Mouse (Mus musculus) gastrocnemius, adult 8-10 months (tissue): ENCODE data around the gene Nacad. TPM values are rescaled to one million over a fixed set of nuclear protein-coding genes. Genes with fewer than 3 reads are reported as not detected.
"Not testable (repeated sequence)": the region's sequence is repeated elsewhere in the genome, so short reads cannot be mapped to it uniquely, and the experiment has no call there.

Experiments
- DNase-seq, 2 experiments: peaks; one replicate each; pipeline ENCODE4 v3.0.0; 2022; ENCODE audit warnings: low spot score in 2 of 2
- total RNA-seq, 4 experiments: library from RNA; stranded (reverse); gene quantifications; 2 replicates each; pipeline ENCODE4 v1.2.4; 2022

Gene Nacad
- total RNA-seq: under 1 TPM; 0.08 to 0.22 (median 0.15) TPM

DNA sequence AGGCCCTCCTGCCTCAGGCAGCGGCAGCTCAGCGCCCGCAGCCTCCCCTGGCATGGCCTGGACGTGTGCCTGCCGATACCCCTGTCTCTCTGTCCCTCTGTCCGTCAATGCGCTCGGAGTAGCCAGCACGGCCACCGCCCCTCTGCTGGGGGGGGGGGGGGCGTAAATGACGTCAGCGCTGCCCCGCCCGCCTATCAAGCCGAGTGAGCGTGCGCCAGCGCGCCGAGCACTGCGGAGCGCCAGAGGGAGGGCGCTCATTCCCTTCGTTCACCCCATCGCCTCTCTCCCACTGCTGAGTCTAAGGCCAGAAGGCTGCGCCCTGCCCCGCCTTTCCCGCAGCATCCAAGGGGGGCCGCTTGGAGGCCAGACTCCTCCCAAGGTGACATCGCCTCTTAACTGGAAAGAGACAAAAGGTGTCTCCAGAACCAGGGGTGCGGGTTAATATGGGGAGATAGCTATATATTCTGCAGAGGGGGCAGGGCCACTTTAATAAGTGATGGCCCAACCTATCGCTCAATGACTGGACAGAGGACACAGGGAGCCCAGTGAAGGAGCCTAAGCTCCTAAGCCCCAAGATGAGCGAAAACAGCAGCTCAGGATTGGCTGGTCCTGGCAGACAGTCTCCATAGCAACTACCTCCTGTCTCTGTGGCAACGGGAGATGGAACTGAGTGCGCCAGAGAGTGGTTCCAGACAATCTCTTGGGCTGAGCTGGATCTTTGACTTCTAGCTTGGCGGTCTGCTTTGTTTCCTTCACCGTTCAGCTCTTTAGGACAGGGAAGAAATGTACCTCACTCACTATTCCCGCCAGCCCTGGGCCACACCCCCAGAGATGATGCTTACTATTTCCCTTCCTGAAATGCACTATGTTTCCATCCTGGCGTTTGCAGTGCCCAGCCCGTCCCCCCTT is at the start of gene Nacad:
Gene Nacad (minus strand): TSS at position 563 of the 909 bp plus-strand sequence.
- no peak for DNase-seq

DNA sequence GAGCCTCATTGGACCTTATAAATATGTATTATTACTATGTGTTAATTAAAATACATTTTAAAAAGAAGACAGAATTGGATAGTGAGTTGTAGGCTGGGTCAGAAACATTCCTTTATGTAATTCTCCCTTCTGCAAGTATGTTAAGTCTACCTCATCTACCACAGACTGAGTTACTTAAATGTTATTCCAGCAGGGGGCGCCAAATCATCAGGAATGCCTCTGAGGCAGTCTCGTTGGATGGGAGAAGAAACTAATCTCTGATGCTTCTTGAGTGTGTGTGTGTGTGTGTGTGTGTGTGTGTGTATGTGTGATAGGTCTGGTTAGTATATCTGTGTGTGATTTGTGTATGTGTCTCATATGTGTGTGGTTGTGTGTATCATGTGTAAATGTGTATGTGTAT is 49.0 kb upstream of the Nacad start:
- DNase-seq: peak; percentile 32 to 38

DNA sequence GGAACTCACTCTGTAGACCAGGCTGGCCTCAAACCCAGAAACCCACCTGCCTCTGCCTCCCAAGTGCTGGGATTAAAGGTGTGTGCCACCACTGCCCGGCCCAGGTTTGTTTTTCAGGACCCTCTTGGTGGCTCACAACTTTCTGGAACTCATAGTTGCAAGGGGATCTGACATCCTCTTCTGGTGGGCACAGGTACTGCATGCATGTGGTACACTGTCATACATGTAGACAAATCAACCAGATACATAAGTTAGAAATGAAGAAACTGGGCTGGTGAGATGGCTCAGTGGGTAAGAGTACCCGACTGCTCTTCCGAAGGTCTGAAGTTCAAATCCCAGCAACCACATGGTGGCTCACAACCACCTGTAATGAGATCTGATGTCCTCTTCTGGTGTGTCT is 47.1 kb upstream of the Nacad start:
- DNase-seq: not testable (repeated sequence)

DNA sequence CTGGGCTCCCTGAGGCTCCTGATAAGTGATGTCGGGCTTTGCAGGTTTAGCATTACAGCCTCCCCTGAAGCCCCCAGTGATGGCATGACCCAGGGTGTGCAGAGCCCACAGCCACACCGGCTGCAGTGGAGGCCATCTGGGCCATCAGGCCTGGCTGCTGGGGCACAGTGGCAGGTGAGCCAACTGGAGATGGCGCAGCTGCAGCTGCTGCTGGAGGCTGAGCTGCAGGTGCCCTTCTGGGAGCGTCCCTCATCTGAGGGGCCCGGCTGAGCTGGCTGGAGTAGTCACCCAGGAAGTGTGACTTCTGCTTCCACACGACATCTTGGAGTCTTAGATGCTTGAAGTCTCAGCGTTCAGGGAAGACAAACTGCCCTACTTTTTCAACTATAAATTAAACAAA is 44.7 kb upstream of the Nacad start:
- DNase-seq: no peak

DNA sequence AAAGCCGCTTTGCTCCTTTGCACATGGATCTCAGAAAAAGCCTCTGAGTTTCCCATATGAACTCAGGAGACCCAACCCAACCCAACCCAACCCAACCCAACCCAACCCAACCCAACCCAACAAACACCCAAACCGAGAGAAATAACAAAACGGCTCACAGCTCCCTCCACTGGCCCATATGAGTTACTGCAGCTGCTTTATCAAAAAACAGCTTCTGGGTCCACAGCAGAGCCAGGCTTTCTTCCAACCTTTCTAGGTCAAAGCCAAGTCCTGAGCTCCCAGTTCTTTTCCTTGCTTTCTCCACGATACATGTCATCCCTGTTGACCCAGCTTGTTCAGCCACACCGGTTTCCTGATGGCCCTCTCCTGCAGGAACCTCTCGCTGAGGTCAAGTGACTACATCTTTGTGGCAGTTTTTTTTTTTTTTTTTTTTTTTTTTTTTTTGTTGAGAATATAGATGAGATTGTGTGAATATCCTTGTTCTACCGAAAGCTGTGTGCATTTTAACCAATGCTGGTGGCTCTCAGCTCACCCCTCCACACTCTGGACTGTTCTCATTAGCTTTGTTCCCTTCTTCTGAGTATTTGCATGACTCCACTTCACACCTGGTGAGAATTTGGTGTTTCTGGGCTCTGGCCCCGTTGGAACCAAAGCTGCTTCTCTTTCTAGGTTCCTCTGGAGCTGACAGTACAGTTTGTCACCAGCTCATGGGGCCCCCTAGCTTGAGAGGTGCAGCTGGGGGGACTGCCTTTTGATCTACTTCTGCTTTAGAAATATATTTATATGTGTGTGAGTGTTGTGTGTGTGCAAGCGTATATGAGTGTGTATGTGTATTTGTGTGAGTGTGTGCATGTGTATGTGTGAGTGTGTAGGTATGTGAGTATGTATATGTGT is 42.2 kb upstream of the Nacad start:
- no peak for DNase-seq

DNA sequence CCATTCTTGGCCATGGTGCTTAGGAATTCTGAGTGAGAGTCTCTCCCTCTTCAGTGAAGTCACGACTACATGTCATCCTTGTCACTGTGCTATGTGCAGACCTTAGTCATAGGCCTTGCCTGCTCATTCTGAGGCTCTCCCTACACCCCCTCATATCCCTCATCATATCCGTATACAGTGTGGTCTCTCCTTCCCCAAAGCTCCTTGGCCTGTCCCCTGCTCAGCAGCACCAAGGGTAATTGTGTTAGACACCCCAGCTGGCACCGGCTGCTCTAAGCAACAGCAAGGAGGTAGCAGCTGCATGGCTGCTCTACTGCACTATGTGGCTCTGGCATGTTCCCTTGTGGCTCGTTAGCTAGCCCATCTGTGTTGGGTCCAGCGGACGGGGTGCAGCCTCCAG is 38.7 kb upstream of the Nacad start:
- no peak for DNase-seq

DNA sequence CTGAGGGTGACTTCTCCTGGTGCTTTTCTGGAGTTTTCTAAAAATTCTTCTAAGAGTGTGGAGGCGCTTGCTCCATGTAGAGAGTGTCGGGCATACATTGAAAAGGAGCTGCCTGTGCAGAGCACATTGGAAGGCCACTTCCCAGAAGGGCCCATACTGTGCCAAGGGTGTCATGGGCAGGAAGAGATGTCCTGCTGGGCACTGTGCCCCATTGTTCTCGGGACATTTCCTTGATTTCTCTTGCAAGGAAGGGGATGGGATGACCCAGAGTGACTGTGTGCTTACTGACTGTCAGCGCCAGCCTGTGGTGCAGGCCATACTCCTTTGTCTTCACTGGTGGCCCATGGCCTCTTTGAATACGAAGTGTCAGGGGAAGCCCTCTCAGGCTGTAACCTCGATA is 33.2 kb upstream of the Nacad start:
- DNase-seq: no peak

DNA sequence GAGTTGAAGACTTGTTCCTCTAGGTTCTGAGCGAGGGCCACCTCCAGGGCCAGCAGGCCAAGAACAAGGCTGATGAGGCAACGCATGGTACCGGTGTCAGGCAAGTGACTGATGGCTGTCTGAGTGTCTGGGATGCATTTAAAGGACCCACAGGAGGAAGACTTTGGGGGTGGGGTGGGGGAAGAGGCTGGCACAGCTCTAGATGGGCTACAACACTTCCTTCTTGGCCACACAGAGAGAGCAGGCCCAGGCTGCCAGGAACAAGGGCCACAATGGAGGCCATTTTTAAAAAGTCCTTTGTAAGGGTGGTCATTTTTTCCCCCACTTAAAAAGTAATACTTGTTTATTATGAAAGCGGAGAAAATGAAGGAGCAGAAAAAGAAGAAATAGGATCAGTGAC is 32.7 kb upstream of the Nacad start, which contains the start of gene Wap:
Gene Wap (minus strand): TSS at position 101 of the 400 bp plus-strand sequence.
- DNase-seq: no peak

DNA sequence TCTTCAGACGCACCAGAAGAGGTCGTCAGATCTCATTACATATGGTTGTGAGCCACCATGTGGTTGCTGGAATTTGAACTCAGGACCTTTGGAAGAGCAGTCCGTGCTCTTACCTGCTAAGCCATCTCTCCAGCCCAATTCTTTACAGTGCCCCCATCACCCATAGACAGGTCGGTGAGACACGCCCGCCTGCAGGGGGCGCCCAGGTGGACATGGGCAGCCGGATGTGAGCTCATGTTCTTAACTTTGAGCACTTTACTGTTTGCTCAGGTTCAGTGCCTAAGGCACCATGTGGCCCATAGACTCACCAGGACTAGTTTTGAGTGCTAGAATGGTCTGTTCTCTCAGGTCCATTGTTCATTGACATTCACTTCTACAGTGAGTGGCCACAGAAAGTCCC is 30.3 kb upstream of the Nacad start:
- DNase-seq: no peak

DNA sequence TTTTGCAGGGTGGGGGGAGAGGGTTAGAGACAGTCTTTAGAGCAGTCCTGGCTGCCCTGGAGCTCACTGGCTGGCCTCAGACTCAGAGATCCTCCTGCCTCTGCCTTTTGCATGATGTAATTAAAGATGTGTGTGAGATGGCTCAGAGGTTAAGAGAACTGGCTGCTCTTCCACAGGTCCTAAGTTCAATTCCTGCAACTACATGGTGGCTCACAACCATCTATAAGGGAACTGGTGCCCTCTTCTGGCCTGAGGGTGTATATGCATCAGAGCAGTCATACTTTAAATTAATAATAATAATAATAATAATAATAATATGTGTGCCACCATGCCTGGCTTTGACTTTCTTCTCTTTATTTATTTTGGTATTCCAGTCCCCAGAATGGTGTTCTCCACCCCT is 23.8 kb upstream of the Nacad start:
- DNase-seq: no peak

DNA sequence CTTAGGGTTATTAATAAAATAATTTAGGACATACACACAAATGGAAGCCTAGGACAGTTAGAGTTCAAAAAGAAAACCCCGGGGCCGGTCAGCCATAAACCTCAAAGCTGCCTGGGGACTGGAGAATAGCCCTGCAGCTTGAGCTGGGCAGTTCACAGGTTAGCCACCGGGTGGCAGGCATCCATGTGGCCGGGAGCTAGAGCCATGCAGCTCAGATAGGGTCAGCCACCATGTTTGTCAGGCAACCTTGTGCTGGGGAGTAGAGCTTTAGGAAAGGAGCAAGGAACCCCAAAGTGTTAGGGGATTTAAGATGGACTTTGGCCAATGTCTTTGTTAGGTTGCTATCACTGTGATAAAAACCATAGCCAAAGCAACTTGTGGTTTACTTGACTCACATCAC is 22.7 kb upstream of the Nacad start:
- DNase-seq: no peak

DNA sequence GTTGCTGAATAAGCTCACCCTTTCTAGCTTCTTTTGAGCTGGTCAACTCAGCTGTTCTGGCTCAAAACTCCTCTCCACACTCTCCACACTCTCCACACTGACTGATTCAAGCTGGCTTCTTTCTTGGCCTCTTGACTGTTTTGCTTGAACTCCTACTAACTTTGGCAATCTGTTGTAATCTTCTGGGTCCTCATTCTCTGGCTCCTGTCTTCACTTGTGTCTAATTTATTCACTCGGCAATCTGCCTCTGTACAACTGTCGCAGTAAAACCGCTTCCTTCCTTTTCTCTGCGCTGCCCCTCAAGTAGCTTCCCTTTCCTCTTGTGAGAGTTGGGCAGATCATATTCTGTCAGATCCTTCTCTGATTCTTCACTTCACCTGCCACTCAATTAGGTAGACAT is 21.9 kb upstream of the Nacad start:
- no peak for DNase-seq

DNA sequence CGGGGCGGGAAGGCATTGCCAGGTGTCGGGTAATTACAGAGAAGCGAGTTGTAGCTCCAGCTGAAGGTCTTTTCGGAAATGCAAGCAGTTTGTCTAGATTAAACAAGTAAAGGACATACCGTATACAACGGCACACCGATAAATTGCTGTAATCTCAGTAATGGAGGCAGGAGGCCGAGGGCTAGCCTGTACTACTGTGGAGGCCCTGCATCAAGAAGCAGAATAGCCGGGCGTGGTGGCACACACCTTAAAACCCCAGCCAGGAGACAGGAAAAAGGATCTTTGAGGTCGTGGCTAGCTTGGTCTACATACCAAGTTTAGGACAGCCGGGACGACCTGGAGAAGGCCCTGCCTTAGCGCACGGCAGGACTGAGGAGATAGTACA is 20.5 kb upstream of the Nacad start:
- no peak for DNase-seq

DNA sequence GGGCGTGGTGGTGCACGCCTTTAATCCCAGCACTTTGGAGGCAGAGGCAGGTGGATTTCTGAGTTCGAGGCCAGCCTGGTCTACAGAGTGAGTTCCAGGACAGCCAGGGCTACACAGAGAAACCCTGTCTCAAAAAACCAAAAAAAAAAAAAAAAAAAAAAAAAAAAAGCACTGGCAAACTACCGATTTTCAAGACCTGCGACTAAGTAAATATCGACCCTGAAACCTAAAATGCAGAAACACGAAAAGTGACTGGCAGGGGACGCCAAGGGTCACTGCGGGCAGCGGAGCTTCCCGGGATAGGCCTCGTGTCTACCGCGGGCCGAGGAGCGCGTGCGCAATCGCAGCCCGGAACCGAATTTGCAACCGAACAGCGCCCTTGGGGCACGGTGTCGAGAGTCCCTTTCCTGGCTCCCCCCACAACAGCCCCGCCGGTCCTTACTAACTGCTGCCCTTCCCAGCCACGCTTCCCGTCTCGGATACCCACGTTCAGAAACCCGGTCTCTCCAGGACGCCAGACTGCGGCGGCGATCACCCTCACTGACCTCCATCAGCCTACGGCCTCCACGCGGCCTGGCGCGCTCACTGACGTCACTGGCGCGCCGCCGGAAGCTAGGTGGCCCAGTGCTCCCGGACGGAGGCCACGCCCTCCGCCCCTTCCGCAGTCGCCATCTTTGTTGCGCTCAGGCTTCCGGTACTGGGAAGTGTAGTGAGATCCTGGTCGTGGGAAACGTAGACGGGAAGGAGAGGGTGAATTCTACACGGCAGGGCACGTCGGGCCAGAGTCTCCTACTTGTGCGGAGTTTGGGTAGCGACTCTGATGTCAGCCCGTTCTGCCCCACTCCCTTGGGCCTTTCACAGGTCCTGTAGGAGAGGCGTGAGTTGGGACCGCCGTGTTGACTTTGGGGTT is 19.9 kb upstream of the Nacad start, which contains the start of gene Tbrg4:
Gene Tbrg4 (minus strand): TSS at position 590 of the 910 bp plus-strand sequence.
- DNase-seq: peak; percentile 86 to 90

DNA sequence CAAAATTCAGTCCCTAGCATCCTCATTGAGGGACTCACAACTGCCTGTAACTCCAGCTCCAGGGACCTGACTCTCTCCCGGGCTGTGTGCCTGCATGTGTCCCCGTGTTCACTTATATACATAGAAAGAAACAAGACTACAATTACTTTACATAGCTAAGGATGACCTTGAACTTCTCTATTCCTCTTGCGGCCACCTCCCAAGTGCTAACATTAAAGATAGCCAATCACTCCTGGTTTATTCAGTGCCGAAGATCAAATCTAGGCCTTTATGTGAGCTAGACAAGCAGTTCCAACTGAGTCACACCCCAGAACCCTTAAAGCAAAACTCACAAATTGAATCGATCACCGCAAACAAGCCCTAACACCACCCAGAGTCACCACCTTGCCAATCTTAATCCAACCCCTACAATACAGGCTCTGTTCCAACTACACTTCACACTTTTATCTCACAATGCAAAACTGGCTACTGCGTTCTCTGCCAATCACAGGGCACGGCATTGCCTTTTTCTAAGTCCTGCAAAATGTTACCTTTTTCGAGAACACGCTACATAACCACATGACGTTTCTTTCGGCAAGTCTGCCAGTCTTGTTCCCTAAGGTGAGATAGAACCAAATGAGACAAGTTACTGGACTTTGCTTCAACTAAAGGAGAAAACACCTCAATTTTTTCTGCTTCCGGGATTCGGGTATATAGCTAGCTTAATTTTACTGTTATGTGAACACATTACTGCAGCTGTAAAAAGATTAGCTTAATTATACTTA is 18.9 kb upstream of the Nacad start:
- no peak for DNase-seq

DNA sequence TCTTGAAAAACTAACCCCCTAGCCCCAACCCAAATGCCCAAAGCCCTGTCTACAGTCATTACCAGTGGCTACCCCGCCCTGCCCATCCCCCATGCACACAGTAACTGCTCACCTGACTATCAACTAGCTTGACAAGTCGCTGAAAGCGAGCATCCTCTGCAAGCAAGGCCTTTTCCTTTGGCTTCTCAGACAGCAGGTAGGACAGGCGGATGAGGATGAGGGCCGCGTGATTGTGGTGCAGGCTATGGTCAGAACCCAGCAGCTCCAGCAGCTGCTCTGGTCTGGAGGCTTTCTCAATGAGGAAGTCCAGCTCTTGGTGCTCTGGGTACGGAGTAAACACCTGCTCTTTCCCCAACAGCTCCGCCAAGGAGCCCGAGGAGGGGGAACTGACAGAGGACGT is 17.9 kb upstream of the Nacad start:
- DNase-seq: no peak

DNA sequence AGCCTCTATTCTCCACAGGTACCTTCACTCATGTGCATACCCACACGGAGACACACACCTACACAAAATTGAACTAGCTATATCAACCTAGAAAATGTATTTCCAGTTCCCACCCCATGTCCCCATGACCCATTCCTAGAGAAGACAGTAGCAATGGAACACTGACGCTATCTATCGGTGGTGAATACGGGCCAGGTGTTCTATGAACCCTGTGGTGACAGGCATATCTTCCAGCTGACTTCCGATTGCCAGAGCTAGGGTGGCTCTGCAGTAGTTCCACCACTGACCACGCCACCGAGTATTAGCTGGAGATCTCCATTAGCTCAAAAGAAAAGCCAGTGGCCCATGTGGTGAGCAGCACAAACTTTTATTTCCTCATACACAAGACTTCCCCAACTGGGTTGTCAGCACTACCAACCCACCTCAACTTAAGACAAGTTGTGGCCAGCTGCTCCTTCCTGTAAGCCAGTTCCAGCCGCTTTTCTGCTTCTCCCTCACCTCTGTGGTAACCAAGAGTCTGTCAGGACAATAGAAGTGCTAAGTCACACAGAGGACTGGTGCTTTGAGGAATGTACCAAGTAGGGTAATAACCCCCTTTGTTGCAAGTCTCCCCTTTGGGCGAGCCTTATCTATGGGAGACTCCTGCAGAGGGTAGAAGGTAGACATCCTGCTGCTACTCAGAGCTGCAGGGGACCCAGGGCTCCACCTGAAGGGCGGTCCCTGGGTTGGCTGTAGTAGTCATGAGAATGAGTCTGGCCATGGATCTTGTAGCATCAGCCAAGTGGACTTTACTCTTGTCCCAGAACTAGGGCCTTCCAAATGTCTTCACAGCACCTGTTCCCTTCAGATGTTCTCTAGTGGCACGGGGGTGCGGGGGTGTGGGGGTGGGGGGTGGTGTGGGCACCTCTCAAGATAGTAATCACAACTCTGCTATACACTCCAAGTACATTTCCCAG is 9.7 kb upstream of the Nacad start:
- no peak for DNase-seq

DNA sequence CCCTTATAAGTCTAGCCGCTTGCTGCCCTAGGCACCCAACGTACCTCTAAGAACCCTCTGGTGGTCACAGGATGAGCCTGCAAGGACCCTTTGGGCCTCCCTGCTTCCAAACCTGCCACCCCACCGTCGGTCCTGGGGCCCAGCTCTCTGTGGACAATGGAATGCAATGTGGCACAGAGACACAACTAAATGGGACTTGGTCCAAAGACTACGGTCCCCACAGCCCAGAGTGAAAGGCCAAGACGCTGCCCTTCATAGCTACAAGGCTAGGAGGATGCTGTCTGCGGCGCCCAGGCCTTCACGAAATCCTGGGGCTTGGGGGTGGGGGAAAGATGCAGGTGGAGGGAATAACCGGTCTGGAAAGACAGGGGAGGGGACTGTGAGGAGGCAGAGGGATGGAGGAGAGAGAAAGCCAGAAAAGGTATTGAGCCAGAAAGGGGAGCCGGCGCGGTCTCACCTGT is 802 bp downstream of the Nacad start:
- DNase-seq: no peak

DNA sequence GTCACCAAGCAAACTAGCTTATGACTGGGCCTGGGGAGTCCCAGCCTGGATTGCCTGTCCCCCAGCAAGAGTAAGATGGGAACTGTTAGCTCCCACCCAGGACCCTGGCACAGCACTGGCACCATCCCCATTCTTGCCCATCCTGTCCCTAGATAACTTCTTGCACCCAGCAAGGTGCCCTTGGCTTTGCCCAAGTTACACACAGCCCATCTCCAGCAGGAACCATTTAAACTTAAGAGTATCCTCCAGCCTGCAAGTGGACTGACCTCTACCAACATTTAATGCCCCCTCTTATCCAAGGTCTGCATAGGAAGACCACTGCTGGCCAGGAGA is 1.3 kb downstream of the Nacad start:
- no peak for DNase-seq
